Mouse (Mus musculus) heart, embryonic 15.5 days (tissue): ENCODE measurements around the gene Snx33. TPM values are rescaled to one million over a fixed set of nuclear protein-coding genes. Genes with fewer than 3 reads are reported as not detected.

ENCODE experiments used
- ATAC-seq: fragments of 200-750 bp; cut with Nextera tagmentation; replicated peaks from 2 replicates; pipeline ENCODE4 v1.8.0; 2017; ENCODE audit warnings: low read depth, moderate TSS enrichment; ENCODE audit not compliant: insufficient number of reproducible peaks, insufficient read depth, low FRiP score
- H3K27ac ChIP-seq: fragments of 300-500 bp; sonication (generic); 2 replicates; pipeline ENCODE4 v1.5.1; 2015; ENCODE audit warnings: mild to moderate bottlenecking, inconsistent platforms
- H3K27me3 ChIP-seq: fragments of 300-500 bp; sonication (generic); 2 replicates; pipeline ENCODE4 v1.6.1; 2015; ENCODE audit warnings: inconsistent platforms
- H3K36me3 ChIP-seq: fragments of 300-500 bp; sonication (generic); 2 replicates; pipeline ENCODE4 v1.6.1; 2015; ENCODE audit warnings: mild to moderate bottlenecking, inconsistent platforms
- H3K4me1 ChIP-seq: fragments of 300-500 bp; sonication (generic); replicated peaks from 2 replicates; pipeline ENCODE4 v1.6.1; 2015; ENCODE audit warnings: inconsistent platforms
- H3K4me2 ChIP-seq: fragments of 300-500 bp; sonication (generic); 2 replicates; pipeline ENCODE4 v1.6.1; 2015; ENCODE audit warnings: inconsistent platforms, mild to moderate bottlenecking, moderate library complexity
- H3K4me3 ChIP-seq: fragments of 300-500 bp; sonication (generic); 2 replicates; pipeline ENCODE4 v1.5.1; 2015; ENCODE audit warnings: mild to moderate bottlenecking, inconsistent platforms
- H3K9ac ChIP-seq: fragments of 300-500 bp; sonication (generic); 2 replicates; pipeline ENCODE4 v1.6.1; 2015; ENCODE audit warnings: mild to moderate bottlenecking, inconsistent platforms
- H3K9me3 ChIP-seq: fragments of 300-500 bp; sonication (generic); replicated peaks from 2 replicates; pipeline ENCODE4 v1.6.1; 2016; ENCODE audit warnings: inconsistent platforms
- WGBS: fragments of 180-500 bp; shearing (Covaris S2); methylation state at CpG from one replicate; pipeline ENCODE4 v1.1.7; 2015; ENCODE audit warnings: mixed read lengths; 5-methylcytosine and 5-hydroxymethylcytosine counted together
- polyA plus RNA-seq: library from polyadenylated mRNA; unstranded; fragments of >200 nt; fragmentation: Nextera tagmentation; extraction: Ambion mirVana; gene quantifications from 2 replicates; pipeline ENCODE4 v1.2.1, GENCODE M21; 2015

Snx33 gene
- polyA plus RNA-seq, 1 experiment from 2014 or later = 7.0 TPM

- 0 out of 2 replicates have a peak overlapping the region, but pooled peaks have one; percentile 11 for H3K9ac ChIP-seq
- H3K36me3 ChIP-seq = no peaks in the 10 kb centered on the region
- no peak overlapping the region; the same call in 1 of the 2 replicates for H3K4me2 ChIP-seq
- no peaks in the 10 kb centered on the region for H3K9me3 ChIP-seq
- H3K27me3 ChIP-seq = no peaks in the 10 kb centered on the region
- no peak for ATAC-seq
- 25% methylated on average over 1 of the region's 1 CpGs for WGBS
- H3K27ac ChIP-seq = peak overlapping the region; percentile 87
- no peak overlapping the region for H3K4me3 ChIP-seq
- H3K4me1 ChIP-seq = peaks cover 77% of the 10 kb centered on the region
Observed at GRCm38 (mm10) chr9:56873097-56873496, 55.1 kb downstream of the Snx33 start.

GRCm38 (mm10) chr9:56872105-56872903 lies 55.9 kb downstream of the Snx33 start:
- no peak overlapping the region for H3K4me2 ChIP-seq
- no peak for ATAC-seq
- H3K9me3 ChIP-seq = no peaks in the 10 kb centered on the region
- H3K4me3 ChIP-seq = no peak overlapping the region
- H3K9ac ChIP-seq = peak overlapping the region; percentile 11; the same call in 1 of the 2 replicates
- H3K27me3 ChIP-seq = no peaks in the 10 kb centered on the region
- H3K4me1 ChIP-seq = peaks cover 85% of the 10 kb centered on the region
- no peaks in the 10 kb centered on the region for H3K36me3 ChIP-seq
- H3K27ac ChIP-seq = peak overlapping the region; percentile 87
- WGBS = 72% methylated on average over 5 of the region's 5 CpGs

DNA sequence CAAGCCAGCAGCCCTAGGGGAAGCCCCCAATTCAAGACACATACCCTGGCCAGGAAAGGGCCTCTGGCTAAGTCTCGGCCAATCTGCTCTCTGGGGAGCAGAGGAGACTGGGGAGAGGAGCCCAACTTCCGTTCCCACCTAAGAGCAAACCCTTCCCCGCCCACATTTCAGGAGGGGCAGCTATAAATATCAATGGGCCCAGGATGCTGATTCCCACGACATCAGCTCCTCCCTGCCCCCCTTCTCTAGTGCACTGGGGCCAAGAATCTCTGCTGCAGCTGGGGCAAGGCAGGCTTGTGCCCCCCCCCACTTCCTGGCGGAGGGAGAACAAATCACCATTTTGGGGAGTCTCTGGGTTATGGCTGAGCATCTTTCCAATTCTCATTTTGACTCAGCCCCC lies 57.0 kb downstream of the Snx33 start:
- Histone ChIP-seq H3K27ac (peak overlapping the region; percentile 87), H3K36me3 (no peaks in the 10 kb centered on the region), H3K9me3 (no peaks in the 10 kb centered on the region), H3K4me3 (no peak overlapping the region; the same call in 1 of the 2 replicates), H3K9ac (peak overlapping the region; percentile 3; the same call in 1 of the 2 replicates), H3K4me1 (peaks cover 83% of the 10 kb centered on the region), H3K27me3 (no peaks in the 10 kb centered on the region), H3K4me2 (peak overlapping the region; percentile 56)
- peak; percentile 27; the same call in 1 of the 2 replicates for ATAC-seq
- WGBS = 10% methylated on average over 5 of the region's 5 CpGs

DNA sequence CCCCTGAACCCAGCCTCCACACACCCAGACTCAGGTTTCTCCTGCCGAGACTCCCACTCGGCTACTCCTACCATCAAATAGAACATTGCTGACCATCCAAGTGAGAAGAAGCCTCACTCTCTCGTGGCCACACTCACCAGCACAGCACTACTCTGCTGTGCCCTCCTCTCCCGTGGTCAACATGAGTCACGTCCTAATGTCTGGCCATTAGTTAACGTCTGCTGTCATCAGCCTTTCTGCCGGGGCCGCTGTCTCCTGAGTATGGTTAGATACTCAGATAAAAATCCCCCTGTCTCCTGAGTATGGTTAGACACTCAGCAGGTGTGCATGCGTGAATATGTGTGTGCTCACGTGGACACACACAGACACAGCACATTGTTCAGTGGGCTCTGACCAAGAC lies 57.4 kb downstream of the Snx33 start:
- H3K4me1 ChIP-seq = peaks cover 85% of the 10 kb centered on the region
- H3K9me3 ChIP-seq = no peaks in the 10 kb centered on the region
- WGBS = 19% methylated on average over 10 of the region's 10 CpGs
- ATAC-seq = no peak
- peak overlapping the region; percentile 56 for H3K4me2 ChIP-seq
- H3K4me3 ChIP-seq = no peak overlapping the region; the same call in 1 of the 2 replicates
- peak overlapping the region; percentile 3; the same call in 1 of the 2 replicates for H3K9ac ChIP-seq
- H3K27ac ChIP-seq = peak overlapping the region; percentile 87
- H3K36me3 ChIP-seq = no peaks in the 10 kb centered on the region
- H3K27me3 ChIP-seq = no peaks in the 10 kb centered on the region

DNA sequence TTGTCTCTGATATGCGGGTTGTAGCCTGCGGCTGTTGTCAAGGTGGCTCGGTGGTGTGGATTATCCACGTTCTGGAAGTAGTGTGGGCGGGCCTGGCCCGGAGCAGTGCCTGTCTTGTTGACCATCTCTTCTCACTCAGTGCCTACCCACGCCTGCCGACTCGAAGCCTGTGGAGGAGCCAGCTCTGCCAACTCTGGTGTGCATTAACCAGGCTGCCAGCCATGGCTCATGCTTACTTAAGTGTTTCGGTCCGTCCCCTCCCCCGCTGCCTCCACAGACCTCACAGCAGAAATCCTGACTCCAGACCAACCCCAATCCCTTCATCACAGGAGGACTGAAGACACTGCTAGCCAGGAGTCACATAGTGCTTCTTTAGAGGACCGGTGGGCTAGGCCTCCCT lies 58.6 kb downstream of the Snx33 start:
- Histone ChIP-seq H3K4me2 (no peak overlapping the region), H3K4me3 (no peak overlapping the region), H3K27me3 (no peaks in the 10 kb centered on the region), H3K4me1 (peaks cover 86% of the 10 kb centered on the region), H3K9me3 (no peaks in the 10 kb centered on the region), H3K27ac (peak overlapping the region; percentile 28; the same call in 1 of the 2 replicates), H3K9ac (no peak overlapping the region), H3K36me3 (no peaks in the 10 kb centered on the region)
- ATAC-seq = no peak
- WGBS = 58% methylated on average over 13 of the region's 13 CpGs

DNA sequence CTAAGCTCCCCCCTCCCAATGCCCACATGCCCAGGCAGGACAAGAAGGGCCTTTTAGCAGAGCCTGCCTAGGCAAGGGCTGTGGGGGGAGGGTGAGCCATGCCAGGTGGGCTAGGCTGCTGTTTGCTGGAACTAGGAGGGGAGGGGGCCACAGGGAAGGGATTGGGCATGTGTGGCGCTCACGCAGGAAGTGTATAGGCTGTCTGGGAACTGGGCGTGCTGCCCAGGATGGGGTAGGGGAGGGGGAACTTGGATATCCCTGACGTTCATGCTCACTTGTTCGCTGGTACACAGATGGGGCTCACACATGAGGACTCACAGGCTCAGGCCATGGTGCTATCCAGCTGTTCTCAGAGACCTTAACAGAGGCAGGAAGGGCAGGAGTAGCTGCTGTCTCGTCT lies 59.9 kb downstream of the Snx33 start:
- Histone ChIP-seq H3K9ac (peak overlapping the region; percentile 75), H3K36me3 (no peaks in the 10 kb centered on the region), H3K27ac (peak overlapping the region; percentile 91), H3K4me3 (peak overlapping the region; percentile 63), H3K4me2 (peak overlapping the region; percentile 67), H3K4me1 (peaks cover 86% of the 10 kb centered on the region), H3K9me3 (no peaks in the 10 kb centered on the region), H3K27me3 (no peaks in the 10 kb centered on the region)
- peak; percentile 73 for ATAC-seq
- WGBS = 18% methylated on average over 6 of the region's 6 CpGs

Other genes starting within 250 kb of the Snx33 start
- gene Lingo1, start 131.9 kb downstream of the Snx33 start, polyA plus RNA-seq = 2.3 and 3.2 TPM in 2 replicates
- 0.38 and 0.62 TPM in 2 replicates for gene Odf3l1, start 63.7 kb downstream of the Snx33 start, polyA plus RNA-seq
- gene Cspg4, start 63.3 kb downstream of the Snx33 start, polyA plus RNA-seq = 28.9 and 38.3 TPM in 2 replicates
- 61.4 and 63.4 TPM in 2 replicates for gene Imp3, start 9.1 kb upstream of the Snx33 start, polyA plus RNA-seq
- 14.4 and 17.9 TPM in 2 replicates for gene Snupn, start 22.5 kb upstream of the Snx33 start, polyA plus RNA-seq
- gene Ptpn9, start 66.6 kb upstream of the Snx33 start, polyA plus RNA-seq = 13.4 and 17.1 TPM in 2 replicates
- gene Sin3a, start 143.7 kb upstream of the Snx33 start, polyA plus RNA-seq = 15.7 and 24.4 TPM in 2 replicates
- 45.6 and 65.5 TPM in 2 replicates for gene Man2c1, start 202.3 kb upstream of the Snx33 start, polyA plus RNA-seq
- 5.7 and 7.0 TPM in 2 replicates for gene Neil1, start 219.9 kb upstream of the Snx33 start, polyA plus RNA-seq
- gene Commd4, start 230.0 kb upstream of the Snx33 start, polyA plus RNA-seq = 57.7 and 73.4 TPM in 2 replicates